Mouse (Mus musculus): ENCODE measurements around the gene Dclk1. TPM values are rescaled to one million over a fixed set of nuclear protein-coding genes. Genes with fewer than 3 reads are reported as not detected.

The Dclk1 gene
- total and polyA plus RNA-seq, 3 experiments = 1.2 to 5.6 (median 3.6) TPM

GRCm38 (mm10) chr3:55206413-55206812, 35.8 kb upstream of the Dclk1 start:
- Histone ChIP-seq H3K79me2 (replicated peaks; ENCODE audit: control insufficient read depth, insufficient read depth, low read length) (no peaks in the 10 kb centered on the region), H3K36me3 (ENCODE audit: control insufficient read depth, insufficient read depth, low read length) (no peaks in the 10 kb centered on the region), H3K27ac (no peak overlapping the region), H3K9ac (ENCODE audit: low read depth, low read length) (no peak overlapping the region), H3K4me1 (ENCODE audit: control insufficient read depth, insufficient read depth, low read length) (no peaks in the 10 kb centered on the region), H3K4me3 (no peak overlapping the region), H3K27me3 (ENCODE audit: control insufficient read depth, insufficient read depth, low read length) (no peaks in the 10 kb centered on the region)
- no peak for DNase-seq
- no peak for TF ChIP-seq POLR2A (IDR thresholded peaks at IDR 0.05; ENCODE audit: insufficient read depth, low read depth, low read length)
- no peak for TF ChIP-seq CTCF (IDR thresholded peaks at IDR 0.05)
- TF ChIP-seq EP300 (IDR thresholded peaks at IDR 0.05; ENCODE audit: insufficient read depth, low read depth, low read length) = no peak
- 96% methylated on average over 2 of the region's 2 CpGs for WGBS
- intact Hi-C loops (cut with DNase I) = no loop called here

DNA sequence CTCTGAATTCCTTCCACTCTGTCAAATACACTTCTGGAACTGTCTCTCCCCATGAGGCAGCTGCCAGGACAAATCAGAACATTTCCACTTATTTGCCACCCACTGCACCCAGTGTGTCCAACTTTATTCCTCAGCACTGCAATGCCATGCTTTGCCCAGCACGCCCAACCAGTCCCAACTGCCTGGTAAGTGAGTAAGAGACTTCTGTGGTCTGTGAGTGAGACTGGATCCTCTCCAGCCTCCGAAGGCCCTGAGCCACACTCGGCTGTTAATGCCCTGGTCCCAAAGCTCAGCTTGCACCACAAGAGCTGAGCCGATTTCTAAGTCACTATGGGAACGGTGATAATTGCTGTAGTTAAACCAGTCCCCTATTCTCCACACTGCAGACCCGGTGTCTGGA, 34.5 kb upstream of the Dclk1 start:
- Histone ChIP-seq H3K79me2 (replicated peaks; ENCODE audit: control insufficient read depth, insufficient read depth, low read length) (no peaks in the 10 kb centered on the region), H3K4me3 (no peak overlapping the region), H3K4me1 (ENCODE audit: control insufficient read depth, insufficient read depth, low read length) (no peaks in the 10 kb centered on the region), H3K36me3 (ENCODE audit: control insufficient read depth, insufficient read depth, low read length) (no peaks in the 10 kb centered on the region), H3K9ac (ENCODE audit: low read depth, low read length) (no peak overlapping the region), H3K27me3 (ENCODE audit: control insufficient read depth, insufficient read depth, low read length) (no peaks in the 10 kb centered on the region), H3K27ac (no peak overlapping the region)
- TF ChIP-seq EP300 (IDR thresholded peaks at IDR 0.05; ENCODE audit: insufficient read depth, low read depth, low read length) = no peak
- TF ChIP-seq POLR2A (IDR thresholded peaks at IDR 0.05; ENCODE audit: insufficient read depth, low read depth, low read length) = no peak
- TF ChIP-seq CTCF (IDR thresholded peaks at IDR 0.05) = no peak
- DNase-seq = no peak
- 59% methylated on average over 6 of the region's 6 CpGs for WGBS
- intact Hi-C loops (cut with DNase I) = no loop called here

DNA sequence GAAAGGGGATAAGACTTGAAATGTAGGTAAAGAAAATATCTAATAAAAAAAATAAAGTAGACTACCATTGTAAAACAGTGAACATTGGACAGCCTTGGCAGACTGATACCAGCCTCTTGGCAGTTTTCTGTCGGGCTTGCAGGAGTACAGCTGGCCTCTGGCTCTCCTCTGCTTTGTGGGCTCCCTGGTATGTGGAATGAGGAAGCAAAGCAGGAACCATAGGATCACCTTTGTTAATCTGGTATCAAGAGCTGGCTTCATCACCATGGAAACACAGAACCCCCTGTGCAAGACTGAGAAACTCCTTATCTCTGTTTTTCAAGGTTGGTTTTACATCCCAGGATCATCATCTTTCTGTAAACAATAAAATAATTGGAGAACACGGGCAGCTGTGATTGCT, 29.9 kb upstream of the Dclk1 start:
- no peak overlapping the region for H3K4me3 ChIP-seq
- no peak for DNase-seq
- TF ChIP-seq POLR2A (IDR thresholded peaks at IDR 0.05; ENCODE audit: insufficient read depth, low read depth, low read length) = no peak
- no peak for TF ChIP-seq CTCF (IDR thresholded peaks at IDR 0.05)
- no peak for TF ChIP-seq EP300 (IDR thresholded peaks at IDR 0.05; ENCODE audit: insufficient read depth, low read depth, low read length)
- no peak overlapping the region for H3K27ac ChIP-seq
- no peaks in the 10 kb centered on the region for H3K27me3 ChIP-seq (ENCODE audit: control insufficient read depth, insufficient read depth, low read length)
- H3K4me1 ChIP-seq (ENCODE audit: control insufficient read depth, insufficient read depth, low read length) = no peaks in the 10 kb centered on the region
- H3K36me3 ChIP-seq (ENCODE audit: control insufficient read depth, insufficient read depth, low read length) = no peaks in the 10 kb centered on the region
- intact Hi-C loops (cut with DNase I) = no loop called here
- H3K79me2 ChIP-seq (replicated peaks; ENCODE audit: control insufficient read depth, insufficient read depth, low read length) = no peaks in the 10 kb centered on the region
- 35% methylated on average over 2 of the region's 2 CpGs for WGBS
- no peak overlapping the region for H3K9ac ChIP-seq (ENCODE audit: low read depth, low read length)

DNA sequence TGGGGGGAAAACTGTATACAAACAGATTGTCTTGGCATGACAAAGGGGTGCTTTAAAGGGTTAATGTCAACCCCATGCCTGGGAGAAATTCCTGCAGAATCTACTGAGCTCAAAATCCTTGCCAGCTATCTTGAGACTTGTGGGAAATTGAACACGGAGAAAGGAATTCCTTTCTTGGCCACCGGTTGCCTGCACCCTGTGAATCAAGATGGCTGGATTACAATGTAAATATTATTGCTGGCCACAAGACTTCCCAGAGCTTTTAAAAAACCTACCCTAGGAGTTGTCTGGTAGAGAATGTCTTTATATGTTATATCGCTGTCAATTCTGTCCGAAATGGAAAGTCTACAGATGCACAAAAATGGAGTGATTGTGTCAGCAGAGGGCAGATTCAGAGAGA, 28.4 kb upstream of the Dclk1 start:
- Histone ChIP-seq H3K4me3 (no peak overlapping the region), H3K9ac (ENCODE audit: low read depth, low read length) (no peak overlapping the region), H3K27ac (no peak overlapping the region), H3K79me2 (replicated peaks; ENCODE audit: control insufficient read depth, insufficient read depth, low read length) (no peaks in the 10 kb centered on the region), H3K36me3 (ENCODE audit: control insufficient read depth, insufficient read depth, low read length) (no peaks in the 10 kb centered on the region), H3K4me1 (ENCODE audit: control insufficient read depth, insufficient read depth, low read length) (no peaks in the 10 kb centered on the region), H3K27me3 (ENCODE audit: control insufficient read depth, insufficient read depth, low read length) (no peaks in the 10 kb centered on the region)
- WGBS = 26% methylated on average over 4 of the region's 4 CpGs
- DNase-seq = no peak
- intact Hi-C loops (cut with DNase I) = no loop called here
- no peak for TF ChIP-seq POLR2A (IDR thresholded peaks at IDR 0.05; ENCODE audit: insufficient read depth, low read depth, low read length)
- TF ChIP-seq EP300 (IDR thresholded peaks at IDR 0.05; ENCODE audit: insufficient read depth, low read depth, low read length) = no peak
- TF ChIP-seq CTCF (IDR thresholded peaks at IDR 0.05) = no peak

DNA sequence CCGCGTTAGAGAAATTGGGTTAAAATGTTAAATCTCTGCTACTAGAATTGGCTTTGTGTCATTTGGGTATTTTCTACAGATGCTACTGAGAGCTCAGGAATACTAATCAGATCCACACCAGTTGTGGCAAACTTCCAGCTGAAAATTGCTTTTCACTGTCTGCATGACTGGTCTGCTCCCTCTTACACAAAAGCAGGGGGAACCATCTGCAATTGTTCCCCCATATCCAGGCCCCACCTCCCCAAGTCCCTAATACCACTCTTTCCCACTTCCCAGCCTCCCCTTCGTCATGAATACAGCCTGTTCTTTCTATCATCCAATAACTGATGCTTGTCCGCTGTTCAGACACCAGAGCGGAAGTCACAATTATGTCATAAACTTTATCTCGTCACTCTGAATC, 27.8 kb upstream of the Dclk1 start:
- H3K79me2 ChIP-seq (replicated peaks; ENCODE audit: control insufficient read depth, insufficient read depth, low read length) = no peaks in the 10 kb centered on the region
- no peaks in the 10 kb centered on the region for H3K4me1 ChIP-seq (ENCODE audit: control insufficient read depth, insufficient read depth, low read length)
- intact Hi-C loops (cut with DNase I) = no loop called here
- DNase-seq = no peak
- TF ChIP-seq EP300 (IDR thresholded peaks at IDR 0.05; ENCODE audit: insufficient read depth, low read depth, low read length) = no peak
- no peak for TF ChIP-seq POLR2A (IDR thresholded peaks at IDR 0.05; ENCODE audit: insufficient read depth, low read depth, low read length)
- no peak for TF ChIP-seq CTCF (IDR thresholded peaks at IDR 0.05)
- no peak overlapping the region for H3K4me3 ChIP-seq
- H3K27ac ChIP-seq = no peak overlapping the region
- 62% methylated on average over 6 of the region's 6 CpGs for WGBS
- no peak overlapping the region for H3K9ac ChIP-seq (ENCODE audit: low read depth, low read length)
- no peaks in the 10 kb centered on the region for H3K36me3 ChIP-seq (ENCODE audit: control insufficient read depth, insufficient read depth, low read length)
- H3K27me3 ChIP-seq (ENCODE audit: control insufficient read depth, insufficient read depth, low read length) = no peaks in the 10 kb centered on the region

GRCm38 (mm10) chr3:55222502-55222901, 19.7 kb upstream of the Dclk1 start:
- H3K4me3 ChIP-seq = no peak overlapping the region
- intact Hi-C loops (cut with DNase I) = no loop called here
- no peaks in the 10 kb centered on the region for H3K4me1 ChIP-seq (ENCODE audit: control insufficient read depth, insufficient read depth, low read length)
- no peak for TF ChIP-seq EP300 (IDR thresholded peaks at IDR 0.05; ENCODE audit: insufficient read depth, low read depth, low read length)
- TF ChIP-seq CTCF (IDR thresholded peaks at IDR 0.05) = peak; percentile 47
- WGBS = 95% methylated on average over 2 of the region's 2 CpGs
- DNase-seq = no peak
- no peak overlapping the region for H3K9ac ChIP-seq (ENCODE audit: low read depth, low read length)
- no peaks in the 10 kb centered on the region for H3K79me2 ChIP-seq (replicated peaks; ENCODE audit: control insufficient read depth, insufficient read depth, low read length)
- no peak overlapping the region for H3K27ac ChIP-seq
- no peaks in the 10 kb centered on the region for H3K27me3 ChIP-seq (ENCODE audit: control insufficient read depth, insufficient read depth, low read length)
- H3K36me3 ChIP-seq (ENCODE audit: control insufficient read depth, insufficient read depth, low read length) = no peaks in the 10 kb centered on the region

Data from heart, adult 2 months (tissue).